Mouse (Mus musculus) limb, embryonic 10.5 days (tissue): ENCODE data around the gene Wnk2. TPM values are rescaled to one million over a fixed set of nuclear protein-coding genes. Genes with fewer than 3 reads are reported as not detected.
A peak's percentile ranks its signal among the peaks of the same experiment; 100 is the strongest.

Experiments
- DNase-seq: peaks from one replicate; pipeline ENCODE4 v3.0.0-alpha.2; 2017; ENCODE audit warnings: low spot score
- H3K27ac ChIP-seq: fragments of 300-500 bp; sonication (generic); 2 replicates; pipeline ENCODE4 v1.5.1; 2016; ENCODE audit warnings: mild to moderate bottlenecking
- H3K27me3 ChIP-seq: fragments of 300-500 bp; sonication (generic); 2 replicates; pipeline ENCODE4 v1.6.1; 2016; ENCODE audit warnings: low read depth, mild to moderate bottlenecking; ENCODE audit not compliant: poor library complexity, severe bottlenecking
- H3K36me3 ChIP-seq: fragments of 300-500 bp; sonication (generic); 2 replicates; pipeline ENCODE4 v1.6.1; 2016; ENCODE audit warnings: mild to moderate bottlenecking, moderate library complexity
- H3K4me1 ChIP-seq: fragments of 300-500 bp; sonication (generic); 2 replicates; pipeline ENCODE4 v1.6.1; 2016
- H3K4me3 ChIP-seq: fragments of 300-500 bp; sonication (generic); 2 replicates; pipeline ENCODE4 v1.5.1; 2016; ENCODE audit warnings: mild to moderate bottlenecking, moderate library complexity
- H3K9me3 ChIP-seq: fragments of 300-500 bp; sonication (generic); replicated peaks from 2 replicates; pipeline ENCODE4 v1.6.1; 2016; ENCODE audit warnings: mild to moderate bottlenecking
- WGBS: fragments of 180-500 bp; shearing (Covaris S2); methylation state at CpG from one replicate; pipeline ENCODE4 v1.1.7; 2016; 5-methylcytosine and 5-hydroxymethylcytosine counted together
- polyA plus RNA-seq: library from polyadenylated mRNA; unstranded; fragments of >200 nt; fragmentation: Nextera tagmentation; extraction: Ambion mirVana; gene quantifications from 2 replicates; pipeline ENCODE4 v1.2.1, GENCODE M21; 2016

Gene Wnk2
- polyA plus RNA-seq, result 1.1 and 1.3 TPM in 2 replicates

GRCm38 (mm10) chr13:49147858-49148226 lies at the start of gene Wnk2:
Gene Wnk2 (minus strand): TSS chr13:49148014.
- no peaks in the 10 kb centered on the region for H3K36me3 ChIP-seq
- peak within 1 kb of the TSS; percentile 68 for H3K4me3 ChIP-seq
- H3K9me3 ChIP-seq, result no peaks in the 10 kb centered on the region
- H3K4me1 ChIP-seq, result peaks cover 25% of the 10 kb centered on the region
- DNase-seq, result no peak
- peaks cover 83% of the 10 kb centered on the region for H3K27me3 ChIP-seq
- WGBS, result under 1% methylated on average over 43 of the region's 43 CpGs
- H3K27ac ChIP-seq, result peak within 1 kb of the TSS; percentile 46

- no peaks in the 10 kb centered on the region for H3K27me3 ChIP-seq
- H3K9me3 ChIP-seq, result no peaks in the 10 kb centered on the region
- H3K4me1 ChIP-seq, result peaks cover 5% of the 10 kb centered on the region
- no peak overlapping the region for H3K4me3 ChIP-seq
- H3K36me3 ChIP-seq, result no peaks in the 10 kb centered on the region
- no peak for DNase-seq
- H3K27ac ChIP-seq, result no peak overlapping the region
- 88% methylated on average over 6 of the region's 6 CpGs for WGBS
Measured at GRCm38 (mm10) chr13:49196766-49197165, 49.0 kb upstream of the Wnk2 start.

- no peaks in the 10 kb centered on the region for H3K9me3 ChIP-seq
- no peak for DNase-seq
- no peak overlapping the region for H3K27ac ChIP-seq
- H3K4me1 ChIP-seq, result peaks cover 11% of the 10 kb centered on the region
- 83% methylated on average over 5 of the region's 5 CpGs for WGBS
- no peaks in the 10 kb centered on the region for H3K27me3 ChIP-seq
- no peak overlapping the region for H3K4me3 ChIP-seq
- H3K36me3 ChIP-seq, result no peaks in the 10 kb centered on the region
Measured at GRCm38 (mm10) chr13:49196211-49196610, 48.4 kb upstream of the Wnk2 start.

GRCm38 (mm10) chr13:49195651-49196050 lies 47.8 kb upstream of the Wnk2 start:
- Histone ChIP-seq H3K27me3 (no peaks in the 10 kb centered on the region), H3K9me3 (no peaks in the 10 kb centered on the region), H3K4me3 (no peak overlapping the region), H3K36me3 (no peaks in the 10 kb centered on the region), H3K27ac (no peak overlapping the region), H3K4me1 (peaks cover 16% of the 10 kb centered on the region)
- WGBS, result 93% methylated on average over 7 of the region's 7 CpGs
- DNase-seq, result no peak

GRCm38 (mm10) chr13:49194811-49195210 lies 47.0 kb upstream of the Wnk2 start:
- Histone ChIP-seq H3K4me1 (peaks cover 25% of the 10 kb centered on the region), H3K27me3 (no peaks in the 10 kb centered on the region), H3K36me3 (no peaks in the 10 kb centered on the region), H3K4me3 (no peak overlapping the region), H3K27ac (no peak overlapping the region), H3K9me3 (no peaks in the 10 kb centered on the region)
- 95% methylated on average over 13 of the region's 13 CpGs for WGBS
- DNase-seq, result no peak

- Histone ChIP-seq H3K9me3 (no peaks in the 10 kb centered on the region), H3K4me1 (peaks cover 36% of the 10 kb centered on the region), H3K27ac (no peak overlapping the region), H3K36me3 (no peaks in the 10 kb centered on the region), H3K27me3 (0 out of 2 replicates have a peak, but pooled peaks cover 4% of the 10 kb centered on the region), H3K4me3 (no peak overlapping the region)
- no peak for DNase-seq
- WGBS, result 96% methylated on average over 17 of the region's 17 CpGs
Measured at GRCm38 (mm10) chr13:49193650-49194049, 45.8 kb upstream of the Wnk2 start.

- peak; percentile 26 for DNase-seq
- H3K4me3 ChIP-seq, result no peak overlapping the region
- no peaks in the 10 kb centered on the region for H3K9me3 ChIP-seq
- no peaks in the 10 kb centered on the region for H3K36me3 ChIP-seq
- 84% methylated on average over 16 of the region's 16 CpGs for WGBS
- H3K4me1 ChIP-seq, result peaks cover 50% of the 10 kb centered on the region
- 0 out of 2 replicates have a peak, but pooled peaks cover 4% of the 10 kb centered on the region for H3K27me3 ChIP-seq
- H3K27ac ChIP-seq, result no peak overlapping the region
Measured at GRCm38 (mm10) chr13:49192156-49192855, 44.5 kb upstream of the Wnk2 start.

- no peak overlapping the region for H3K4me3 ChIP-seq
- H3K9me3 ChIP-seq, result no peaks in the 10 kb centered on the region
- peaks cover 54% of the 10 kb centered on the region for H3K4me1 ChIP-seq
- 58% methylated on average over 5 of the region's 5 CpGs for WGBS
- peak; percentile 31 for DNase-seq
- 0 out of 2 replicates have a peak, but pooled peaks cover 4% of the 10 kb centered on the region for H3K27me3 ChIP-seq
- H3K36me3 ChIP-seq, result no peaks in the 10 kb centered on the region
- peak overlapping the region; percentile 26; the same call in 1 of the 2 replicates for H3K27ac ChIP-seq
Measured at GRCm38 (mm10) chr13:49191673-49192035, 43.8 kb upstream of the Wnk2 start.

- H3K4me1 ChIP-seq, result peaks cover 57% of the 10 kb centered on the region
- WGBS, result 87% methylated on average over 7 of the region's 7 CpGs
Measured at GRCm38 (mm10) chr13:49190876-49191672, 43.3 kb upstream of the Wnk2 start.

GRCm38 (mm10) chr13:49189970-49190870 lies 42.4 kb upstream of the Wnk2 start:
- H3K9me3 ChIP-seq, result no peaks in the 10 kb centered on the region
- 76% methylated on average over 12 of the region's 12 CpGs for WGBS
- H3K27ac ChIP-seq, result peak overlapping the region; percentile 26; the same call in 1 of the 2 replicates
- DNase-seq, result peak; percentile 30
- peaks cover 57% of the 10 kb centered on the region for H3K4me1 ChIP-seq
- H3K27me3 ChIP-seq, result 0 out of 2 replicates have a peak, but pooled peaks cover 10% of the 10 kb centered on the region
- no peak overlapping the region for H3K4me3 ChIP-seq
- no peaks in the 10 kb centered on the region for H3K36me3 ChIP-seq

More at GRCm38 (mm10) chr13:49190876-49191672, 43.3 kb upstream of the Wnk2 start:
- peak overlapping the region; percentile 26; the same call in 1 of the 2 replicates for H3K27ac ChIP-seq
- no peak overlapping the region for H3K4me3 ChIP-seq
- no peaks in the 10 kb centered on the region for H3K36me3 ChIP-seq
- H3K27me3 ChIP-seq, result 0 out of 2 replicates have a peak, but pooled peaks cover 8% of the 10 kb centered on the region
- peak; percentile 28 for DNase-seq
- H3K9me3 ChIP-seq, result no peaks in the 10 kb centered on the region

- Histone ChIP-seq H3K4me1 (peaks cover 57% of the 10 kb centered on the region), H3K4me3 (0 out of 2 replicates have a peak overlapping the region, but pooled peaks have one; percentile 83), H3K27me3 (0 out of 2 replicates have a peak, but pooled peaks cover 10% of the 10 kb centered on the region), H3K9me3 (no peaks in the 10 kb centered on the region), H3K36me3 (no peaks in the 10 kb centered on the region), H3K27ac (no peak overlapping the region)
- DNase-seq, result no peak
- WGBS, result 35% methylated on average over 2 of the region's 2 CpGs
Measured at GRCm38 (mm10) chr13:49188966-49189360, 41.1 kb upstream of the Wnk2 start.

- H3K36me3 ChIP-seq, result no peaks in the 10 kb centered on the region
- H3K27me3 ChIP-seq, result 0 out of 2 replicates have a peak, but pooled peaks cover 10% of the 10 kb centered on the region
- peak; percentile 63 for DNase-seq
- WGBS, result 26% methylated on average over 15 of the region's 15 CpGs
- H3K4me3 ChIP-seq, result peak overlapping the region; percentile 83
- H3K4me1 ChIP-seq, result peaks cover 57% of the 10 kb centered on the region
- H3K27ac ChIP-seq, result peak overlapping the region; percentile 85
- no peaks in the 10 kb centered on the region for H3K9me3 ChIP-seq
Measured at GRCm38 (mm10) chr13:49188219-49188965, 40.6 kb upstream of the Wnk2 start.
